Mouse (Mus musculus): ENCODE results near the gene Troap.
"Not testable (repeated sequence)": the region's sequence is repeated elsewhere in the genome, so short reads cannot be mapped to it uniquely, and the experiment has no call there.

The Troap gene

DNA sequence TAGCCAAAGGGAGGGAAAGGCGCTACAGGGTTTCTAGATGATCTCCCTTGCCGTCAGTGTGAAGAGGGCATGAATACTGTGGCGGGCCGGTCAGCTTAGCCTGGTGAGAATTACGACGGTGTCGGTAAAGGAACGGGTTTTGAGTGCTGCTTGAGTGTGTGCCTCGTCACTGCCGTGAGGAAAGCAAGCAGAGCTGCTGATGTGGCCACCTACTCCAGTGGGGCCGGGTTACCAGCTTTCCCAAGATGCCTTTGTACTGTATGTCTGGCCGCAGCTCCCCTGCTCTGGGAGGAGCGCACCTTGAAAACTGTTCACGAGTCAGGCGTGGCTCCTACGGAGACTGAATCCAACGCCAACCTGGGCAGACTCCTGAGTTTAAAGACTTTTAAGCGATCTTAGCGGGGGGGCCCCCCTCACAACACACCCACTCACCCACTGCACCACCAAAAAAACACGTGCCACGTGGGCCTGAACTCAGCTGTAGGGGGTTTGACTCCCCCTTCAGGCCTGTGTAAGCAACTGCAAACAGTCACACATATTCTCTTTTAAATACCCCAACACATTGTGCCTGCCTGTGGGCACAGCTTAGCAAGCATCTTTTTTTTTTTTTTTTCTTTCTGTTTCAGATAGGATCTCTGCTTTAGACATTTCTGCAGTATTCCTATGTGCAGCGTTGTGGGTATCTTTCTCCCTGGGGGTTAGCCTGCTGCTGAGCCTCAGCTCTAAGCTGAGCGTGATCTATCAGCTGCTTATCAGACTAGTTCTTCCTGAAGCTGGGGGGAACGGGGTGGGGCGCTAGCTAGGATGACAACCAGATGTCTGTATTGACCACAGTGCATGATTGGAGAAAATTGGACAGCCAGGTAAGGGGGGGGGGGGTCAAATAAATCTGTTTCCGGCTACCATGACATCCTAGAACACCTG, 34.1 kb upstream of the Troap start:
- in situ Hi-C loops (cut with MboI; ENCODE audit: unreplicated experiment in 2 of 2) = loop anchor here in 1 of 2 experiments (5.0 to 10.0 kb wide), 4 partner anchors 38 to 355 kb away; partner anchors contain the start of genes Dnajc22 and Tmbim6

DNA sequence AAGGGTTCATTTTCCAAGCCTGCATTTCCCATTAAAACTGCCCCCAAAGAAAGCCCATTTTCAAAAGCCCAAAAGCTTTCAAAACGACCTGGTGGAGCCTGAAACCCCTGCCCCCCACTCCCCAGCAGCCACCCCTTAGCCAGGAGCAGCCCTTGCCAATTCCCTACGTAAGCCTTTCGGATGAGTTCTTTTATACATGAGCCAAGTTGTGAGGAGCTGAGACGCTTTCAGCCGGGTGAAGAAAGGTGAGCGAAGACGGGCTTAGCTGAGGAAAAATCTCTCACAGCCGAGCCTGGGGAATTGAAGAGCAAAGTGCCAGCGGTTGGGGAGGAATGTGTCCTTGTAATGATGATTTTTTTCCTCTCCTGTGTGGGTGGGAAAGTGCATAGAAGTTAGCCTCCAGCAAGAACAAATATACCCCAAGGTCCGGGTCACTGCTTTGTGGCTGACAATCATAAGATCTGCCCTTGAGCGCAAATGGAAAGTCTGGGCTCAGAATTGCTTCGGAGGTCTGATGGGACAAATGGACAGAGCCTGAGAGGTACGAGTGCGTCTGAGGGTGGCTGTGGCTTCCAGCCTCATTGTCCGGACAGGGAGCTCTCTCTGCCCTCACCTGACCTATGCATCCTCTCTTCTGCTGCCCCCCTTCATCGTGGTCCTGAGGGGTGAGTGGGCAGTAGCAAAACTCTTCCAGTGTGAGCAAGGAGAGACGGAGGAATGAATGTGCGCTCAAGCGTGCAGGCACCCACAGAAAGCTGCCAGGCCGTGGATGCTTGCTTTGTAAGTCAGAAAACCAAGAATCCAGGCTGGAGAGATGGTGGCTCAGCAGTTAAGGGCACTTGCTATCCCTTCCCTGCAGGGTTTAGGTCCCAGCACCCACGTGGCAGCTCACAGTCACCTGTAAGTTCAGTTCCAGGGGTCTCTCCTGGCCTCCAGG, 33.2 kb upstream of the Troap start:
- in situ Hi-C loops (cut with MboI; ENCODE audit: unreplicated experiment in 2 of 2) = loop anchor here in 1 of 2 experiments (5.0 to 10.0 kb wide), 3 partner anchors 39 to 154 kb away; partner anchors contain the start of gene Dnajc22

- in situ Hi-C loops (cut with MboI; ENCODE audit: unreplicated experiment in 2 of 2) = loop anchor here in 1 of 2 experiments (5.0 to 10.0 kb wide), 3 partner anchors 40 to 152 kb away; partner anchors contain the start of gene Dnajc22
These were observed 32.0 kb upstream of the Troap start for GRCm38 (mm10) chr15:99042334-99042733.

DNA sequence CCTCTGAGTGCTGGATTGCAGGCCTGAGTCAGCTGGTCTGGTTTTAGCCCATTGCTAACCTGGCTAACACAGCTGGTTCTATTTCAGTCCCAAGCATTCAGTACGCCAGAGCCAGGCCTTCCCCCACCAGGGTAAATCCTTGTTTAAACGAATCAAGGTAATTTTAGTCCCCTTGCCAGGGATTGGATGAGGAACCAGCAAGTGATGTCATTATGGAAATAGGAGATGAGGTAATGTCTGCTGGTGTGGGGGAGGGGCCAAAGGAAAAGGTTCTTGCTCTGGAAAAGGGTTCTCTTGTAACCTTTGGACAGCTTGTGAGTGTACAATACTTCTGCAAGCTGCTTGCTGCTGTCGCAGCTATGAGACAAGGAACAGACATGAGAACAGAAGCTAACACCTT, 29.5 kb upstream of the Troap start:
- in situ Hi-C loops (cut with MboI; ENCODE audit: unreplicated experiment in 2 of 2) = loop anchor here in 1 of 2 experiments (5.0 to 10.0 kb wide), 3 partner anchors 43 to 150 kb away; partner anchors contain the start of gene Dnajc22

DNA sequence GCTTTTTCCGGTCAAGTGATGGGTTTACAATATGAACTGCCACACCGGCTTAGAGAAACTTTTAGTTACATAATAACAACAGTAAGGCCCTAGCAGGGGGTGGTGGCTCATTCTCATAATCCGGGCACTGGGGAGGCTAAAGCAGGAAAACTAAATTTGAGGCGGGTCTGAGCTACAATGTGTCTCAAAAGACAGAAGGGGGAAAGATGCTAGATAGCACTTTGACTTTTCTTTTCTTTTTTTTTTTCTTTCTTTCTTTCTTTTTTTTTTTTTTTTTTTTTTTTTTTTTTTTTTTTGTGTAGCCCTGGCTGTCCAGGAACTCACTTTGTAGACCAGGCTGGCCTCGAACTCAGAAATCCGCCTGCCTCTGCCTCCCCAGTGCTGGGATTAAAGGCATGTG, 28.6 kb upstream of the Troap start:
- in situ Hi-C loops (cut with MboI; ENCODE audit: unreplicated experiment in 2 of 2) = loop anchor here in 1 of 2 experiments (10.0 kb wide), 2 partner anchors 49 to 149 kb away; partner anchors contain the start of gene Dnajc22

DNA sequence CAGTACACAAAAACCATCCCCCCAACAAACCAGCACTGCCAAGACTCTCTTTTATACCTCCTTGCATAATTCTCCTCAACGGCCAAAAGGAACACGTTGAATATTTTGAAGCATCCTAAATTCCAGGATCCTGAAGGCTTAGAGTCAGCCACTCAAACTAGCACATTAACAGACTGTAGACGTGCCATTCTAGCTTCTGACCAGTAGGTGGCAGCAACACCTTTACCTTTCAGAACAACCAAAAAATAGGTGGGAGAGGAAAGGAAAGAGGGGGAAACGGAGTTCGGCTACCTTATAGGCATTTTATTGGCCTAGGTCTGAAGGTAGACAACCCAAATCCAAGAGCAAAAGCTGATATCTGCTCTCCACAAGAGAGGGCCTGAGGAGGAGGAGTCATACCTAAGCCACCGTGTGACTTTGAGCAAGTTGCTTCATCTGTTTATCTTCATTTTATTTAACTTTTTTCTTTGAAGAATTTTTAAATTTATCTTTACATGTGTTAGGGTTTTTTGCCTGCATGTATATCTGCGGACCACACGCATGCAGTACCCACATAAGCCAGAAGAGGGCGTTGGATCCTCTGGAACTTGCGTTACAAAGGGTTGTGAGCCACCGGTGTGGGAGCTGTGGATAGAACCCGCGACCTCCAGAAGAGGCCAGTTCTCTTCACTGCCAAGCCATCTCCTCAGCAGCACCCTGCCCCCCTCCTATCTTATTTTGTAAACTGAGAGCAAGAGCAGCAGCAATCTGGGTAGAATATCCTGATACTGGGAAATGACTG, 24.7 kb upstream of the Troap start:
- in situ Hi-C loops (cut with MboI; ENCODE audit: unreplicated experiment in 2 of 2) = loop anchor here in 1 of 2 experiments (10.0 kb wide), 2 partner anchors 45 to 145 kb away; partner anchors contain the start of gene Dnajc22

- in situ Hi-C loops (cut with MboI; ENCODE audit: unreplicated experiment in 2 of 2) = no loop called here
These were observed 21.0 kb upstream of the Troap start for GRCm38 (mm10) chr15:99053373-99053772.

DNA sequence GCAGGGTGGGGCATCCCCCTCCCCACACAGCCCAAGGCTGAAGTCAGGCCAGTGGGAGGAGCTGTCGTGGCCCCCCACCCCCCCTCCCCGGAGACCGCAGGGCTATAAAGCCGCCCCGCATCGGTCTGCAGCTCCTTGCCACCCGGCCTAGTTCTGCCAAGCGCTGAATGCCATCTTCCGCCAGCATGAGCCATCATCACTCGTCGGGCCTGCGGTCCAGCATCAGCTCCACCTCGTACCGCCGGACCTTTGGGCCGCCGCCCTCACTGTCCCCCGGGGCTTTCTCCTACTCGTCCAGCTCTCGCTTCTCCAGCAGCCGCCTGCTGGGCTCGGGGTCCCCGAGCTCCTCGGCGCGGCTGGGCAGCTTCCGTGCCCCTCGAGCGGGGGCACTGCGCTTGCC, 19.3 kb upstream of the Troap start, which contains the start of gene Prph:
Gene Prph (plus strand): TSS at position 135 of the 400 bp plus-strand sequence.
- in situ Hi-C loops (cut with MboI; ENCODE audit: unreplicated experiment in 2 of 2) = no loop called here

- in situ Hi-C loops (cut with MboI; ENCODE audit: unreplicated experiment in 2 of 2) = no loop called here
These were observed 18.8 kb upstream of the Troap start for GRCm38 (mm10) chr15:99055511-99055961.

DNA sequence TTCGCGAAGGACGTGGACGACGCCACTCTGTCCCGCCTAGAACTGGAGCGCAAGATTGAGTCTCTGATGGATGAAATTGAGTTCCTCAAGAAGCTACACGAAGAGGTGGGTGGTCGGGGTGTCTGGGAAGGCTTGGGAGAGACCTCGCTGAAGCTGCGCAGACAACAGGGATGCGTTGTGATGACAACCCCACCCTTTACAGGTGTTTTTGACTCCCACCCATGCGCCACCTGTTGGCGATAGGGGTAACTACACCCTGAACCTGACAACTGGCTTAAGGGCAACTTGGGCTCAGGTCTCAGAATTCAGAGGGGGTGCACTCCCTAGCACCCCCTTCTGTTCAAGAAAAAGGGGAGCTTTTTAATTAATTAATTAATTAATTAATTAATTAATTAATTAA, 18.0 kb upstream of the Troap start:
- in situ Hi-C loops (cut with MboI; ENCODE audit: unreplicated experiment in 2 of 2) = no loop called here

DNA sequence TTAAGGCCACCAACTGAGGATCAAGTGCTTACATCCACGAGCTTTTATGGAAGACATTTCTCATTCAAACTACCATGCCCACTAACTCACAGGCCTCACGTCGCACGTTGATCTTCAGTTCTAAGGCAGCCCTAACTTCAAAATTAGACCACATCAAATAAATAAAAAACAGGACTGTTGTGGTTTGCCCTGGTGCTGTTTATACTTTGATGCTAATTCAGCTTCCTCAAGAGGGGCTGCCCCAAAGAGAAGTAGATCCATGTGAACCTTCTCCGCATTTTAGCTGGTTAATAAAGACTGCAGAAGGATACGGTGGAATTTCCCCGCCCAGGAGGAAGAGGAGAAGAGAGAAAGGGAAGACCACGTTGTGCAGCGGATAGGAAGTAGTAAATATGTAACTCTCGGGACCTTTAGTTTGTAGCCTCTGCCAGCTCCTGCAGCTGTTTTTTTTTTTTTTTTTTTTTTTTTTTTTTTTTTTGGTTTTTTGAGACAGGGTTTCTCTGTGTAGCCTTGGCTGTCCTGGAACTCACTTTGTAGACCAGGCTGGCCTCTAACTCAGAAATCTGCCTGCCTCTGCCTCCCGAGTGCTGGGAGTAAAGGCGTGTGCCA, 8.7 kb upstream of the Troap start:
- in situ Hi-C loops (cut with MboI; ENCODE audit: unreplicated experiment in 2 of 2) = no loop called here

DNA sequence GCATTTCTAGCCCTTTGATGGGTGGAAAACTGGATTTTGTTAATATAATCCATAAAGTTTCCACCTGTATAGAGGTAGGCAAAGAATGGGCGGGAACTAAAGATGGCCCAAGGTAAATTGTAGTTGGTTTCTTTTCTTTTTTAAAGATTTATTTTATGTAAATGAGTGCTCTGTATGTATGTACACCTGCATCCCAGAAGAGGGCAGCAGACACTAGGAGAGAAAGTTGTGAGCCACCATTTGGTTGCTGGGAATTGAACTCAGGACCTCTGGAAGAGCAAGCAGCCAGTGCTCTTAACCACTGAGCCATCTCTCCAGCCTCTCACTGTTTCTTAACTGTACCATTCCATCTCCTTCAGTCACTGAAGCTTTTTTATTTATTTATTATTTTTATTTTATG, 2.4 kb upstream of the Troap start:
- in situ Hi-C loops (cut with MboI; ENCODE audit: unreplicated experiment in 2 of 2) = no loop called here

DNA sequence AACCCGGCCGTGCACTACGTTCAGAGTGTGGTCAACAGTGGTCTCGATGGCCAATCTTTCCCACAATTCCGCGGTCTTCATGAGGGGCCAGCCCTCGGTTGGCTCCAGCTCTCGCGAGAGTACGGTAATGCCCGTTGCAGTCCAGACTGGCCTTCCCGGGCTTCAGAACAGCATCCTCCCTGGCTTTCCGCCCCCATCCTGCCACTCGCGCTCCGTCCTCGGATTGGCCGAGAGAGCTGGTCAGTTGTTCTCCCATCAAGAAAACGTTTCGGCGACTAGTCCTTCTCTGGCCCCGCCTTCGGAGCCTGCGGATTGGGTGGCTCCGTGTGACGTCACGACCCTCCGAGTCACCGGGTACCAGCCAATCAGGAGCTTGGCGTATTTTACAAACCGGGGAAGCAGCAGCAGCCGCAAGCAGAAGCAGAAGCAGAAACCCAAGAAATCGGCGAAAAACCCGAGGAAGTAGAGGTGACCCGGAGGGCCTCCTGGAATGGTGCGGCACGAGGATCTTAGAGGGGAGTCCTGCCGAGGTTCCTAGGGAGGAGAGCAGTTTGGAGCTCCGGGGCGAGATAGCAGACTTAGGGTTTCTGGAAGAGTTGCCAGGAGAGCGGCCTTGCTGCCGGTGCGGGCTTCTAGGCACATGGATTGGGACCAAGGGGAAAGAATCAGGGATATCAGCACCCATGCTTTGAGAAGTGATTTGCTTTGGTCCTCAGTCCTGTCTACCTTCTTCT, 392 bp downstream of the Troap start:
- in situ Hi-C loops (cut with MboI; ENCODE audit: unreplicated experiment in 2 of 2) = no loop called here

- in situ Hi-C loops (cut with MboI; ENCODE audit: unreplicated experiment in 2 of 2) = not testable (repeated sequence)
These were observed 1.6 kb downstream of the Troap start for GRCm38 (mm10) chr15:99076011-99076410.

DNA sequence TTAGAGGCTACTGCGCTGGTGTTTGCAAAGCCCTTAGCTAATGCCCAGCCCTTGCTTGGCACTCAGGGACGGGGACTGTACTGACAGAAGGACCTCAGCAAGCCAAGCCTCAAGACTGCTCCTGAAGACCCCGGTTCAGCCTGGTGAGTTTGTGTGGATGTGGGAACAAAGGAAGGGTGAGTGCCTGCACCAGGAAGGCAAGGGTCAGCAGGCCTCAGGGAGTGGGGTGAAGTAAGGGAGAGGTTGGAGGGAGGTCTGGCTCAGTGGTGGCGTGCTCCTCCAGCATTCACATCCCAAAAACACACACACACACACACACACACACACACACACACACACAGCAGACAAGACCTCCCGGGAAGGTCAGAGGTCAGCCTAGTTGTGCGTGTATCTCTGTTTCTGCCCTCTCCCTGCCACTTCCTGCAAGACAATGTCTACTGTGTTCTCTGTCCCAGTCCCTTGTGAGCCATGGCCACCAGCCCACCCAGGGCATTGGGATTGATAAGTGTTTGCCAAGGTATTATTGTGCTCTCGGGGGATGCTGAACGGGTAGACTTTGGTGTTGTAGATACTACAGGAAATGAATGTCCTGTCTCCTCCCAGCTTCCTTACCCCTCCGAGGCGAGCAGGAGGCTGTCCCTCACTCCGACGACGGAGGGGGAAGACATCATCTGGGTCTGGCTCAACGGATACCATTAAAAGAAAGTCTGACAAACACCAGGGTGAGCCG, 4.0 kb downstream of the Troap start:
- in situ Hi-C loops (cut with MboI; ENCODE audit: unreplicated experiment in 2 of 2) = no loop called here

DNA sequence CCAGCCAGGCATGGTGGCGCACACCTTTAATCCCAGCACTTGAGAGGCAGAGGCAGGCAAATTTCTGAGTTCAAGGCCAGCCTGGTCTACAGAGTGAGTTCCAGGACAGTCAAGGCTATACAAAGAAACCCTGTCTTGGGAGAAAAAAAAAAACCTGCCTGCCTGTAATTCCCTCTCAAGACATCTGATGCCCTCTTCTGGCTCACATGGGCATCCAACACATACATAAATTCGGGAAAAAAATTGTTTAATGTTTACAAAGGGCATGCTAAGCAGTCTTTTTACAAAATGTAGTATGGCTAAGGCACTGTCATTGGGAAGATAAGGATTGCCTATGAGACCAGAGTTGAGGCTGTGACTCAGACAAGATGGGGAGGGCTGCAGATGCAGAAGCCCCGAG, 5.4 kb downstream of the Troap start:
- in situ Hi-C loops (cut with MboI; ENCODE audit: unreplicated experiment in 2 of 2) = no loop called here

DNA sequence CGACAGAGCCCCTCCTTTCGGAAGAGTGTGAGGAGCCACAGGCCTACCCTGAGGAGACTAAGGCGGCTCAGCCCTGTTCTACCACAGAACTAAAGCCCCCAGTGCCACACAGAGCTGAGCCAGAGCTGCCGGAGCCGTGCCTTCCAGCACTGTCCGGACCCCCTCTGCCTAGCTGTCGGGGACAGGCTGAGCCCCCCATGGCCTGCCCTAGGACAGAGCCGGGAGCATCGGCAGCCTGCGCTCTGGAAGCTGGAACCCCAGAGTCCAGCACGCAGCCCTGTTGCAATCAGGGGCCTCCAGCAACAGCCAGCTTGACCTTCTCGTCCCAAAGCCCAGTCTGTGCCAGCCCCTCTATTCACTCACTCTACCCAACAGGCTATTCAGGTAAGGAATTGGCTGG, 7.9 kb downstream of the Troap start:
- in situ Hi-C loops (cut with MboI; ENCODE audit: unreplicated experiment in 2 of 2) = no loop called here

- in situ Hi-C loops (cut with MboI; ENCODE audit: unreplicated experiment in 2 of 2) = no loop called here
These were observed 8.5 kb downstream of the Troap start for GRCm38 (mm10) chr15:99082840-99083239.
